19 mouse cellular contexts compared by ENCODE assay signal in the genomic region with DNA sequence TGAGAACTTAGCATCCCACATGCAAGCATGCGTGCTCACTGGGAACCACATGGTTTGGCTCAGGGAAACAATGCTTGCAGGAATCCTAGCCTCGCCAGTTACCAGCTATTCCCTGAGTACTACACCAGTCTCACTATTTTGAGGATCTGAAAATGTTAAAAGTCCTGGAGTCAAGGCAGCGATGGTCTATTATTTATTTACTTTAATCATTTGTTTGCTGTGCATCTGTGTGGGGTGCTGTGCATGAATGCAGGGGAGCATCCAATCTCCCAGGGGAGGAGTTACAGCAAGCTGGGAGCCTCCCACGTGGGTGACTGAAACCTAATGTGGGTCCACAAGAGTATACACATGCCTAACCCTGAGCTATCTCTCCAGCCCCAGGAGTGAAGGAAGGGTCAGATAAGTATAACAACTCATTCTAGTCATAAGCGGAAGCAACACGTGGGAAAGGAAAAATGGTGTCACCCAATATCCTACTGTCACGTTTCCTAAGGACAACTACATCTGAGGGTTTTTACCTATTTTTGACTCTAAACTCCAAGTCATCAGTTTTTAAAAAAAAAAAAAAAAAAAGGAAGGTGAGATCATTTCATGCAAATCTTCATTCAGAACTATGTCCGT. TPM values are rescaled to one million over a fixed set of nuclear protein-coding genes. Genes with fewer than 3 reads are reported as not detected.
A peak's percentile ranks its signal among the peaks of the same experiment; 100 is the strongest.
DNase-seq lines count a peak whose midpoint lies in the region; ATAC-seq and TF ChIP-seq lines count a peak whose summit lies in the region.
"Had no signal": no experiment of that assay in that cellular context is flagged by ENCODE, and none has a peak within 500 bp of the region (broad histone marks: within the 10 kb centered on the region; RNA-seq: fewer than 3 reads in every experiment).

No protein-coding gene starts in this region.

- peaks cover 56% of the 10 kb centered on the region for H3K79me2 ChIP-seq in CH12.LX (replicated peaks; ENCODE audit: control insufficient read depth, extremely low read depth, insufficient read depth, poor library complexity, severe bottlenecking)

- dilution Hi-C loops in CH12.LX (cut with MboI; ENCODE audit: extremely low pct_ligation_motif_present, extremely low pct_unique_long_range_greater_than_20kb, low sequenced_read_pairs) = no loop called here

- H3K4me2 ChIP-seq in heart, embryonic 12.5 days = peak overlapping the region; percentile 46; the same call in 1 of the 2 replicates
- no peak overlapping the region for H3K4me2 ChIP-seq in CH12.LX (ENCODE audit: insufficient read depth, low read depth, poor library complexity, severe bottlenecking)
- peak overlapping the region; percentile 78 for H3K4me2 ChIP-seq in liver, embryonic 14.5 days (ENCODE audit: low read depth)
- H3K4me2 ChIP-seq: embryonic facial prominence, embryonic 12.5 days; forebrain, embryonic 12.5 days; limb, embryonic 12.5 days; midbrain, embryonic 13.5 days had no signal

- TF ChIP-seq EP300 in CH12.LX (IDR thresholded peaks at IDR 0.05; ENCODE audit: low read length) = no peak
- TF ChIP-seq EP300 in liver, embryonic 14.5 days (IDR thresholded peaks at IDR 0.05; ENCODE audit: low read depth) = peak; percentile 92

- no peak overlapping the region for H3K27ac ChIP-seq in heart, embryonic 12.5 days (ENCODE audit: poor library complexity, severe bottlenecking)
- no peak overlapping the region for H3K27ac ChIP-seq in CH12.LX (ENCODE audit: insufficient read depth, low read depth)
- H3K27ac ChIP-seq in liver, embryonic 14.5 days = peak overlapping the region; percentile 75
- H3K27ac ChIP-seq: embryonic facial prominence, embryonic 12.5 days; forebrain, embryonic 12.5 days; limb, embryonic 12.5 days; midbrain, embryonic 13.5 days had no signal

- no peak overlapping the region for H3K9ac ChIP-seq in heart, embryonic 12.5 days
- H3K9ac ChIP-seq in CH12.LX (ENCODE audit: insufficient read depth, low read depth) = no peak overlapping the region
- H3K9ac ChIP-seq in liver, embryonic 14.5 days (replicated peaks) = peak overlapping the region; percentile 41
- H3K9ac ChIP-seq: embryonic facial prominence, embryonic 12.5 days; forebrain, embryonic 12.5 days; limb, embryonic 12.5 days; midbrain, embryonic 13.5 days had no signal

- no peak for TF ChIP-seq CTCF in CH12.LX (conservative IDR thresholded peaks at IDR 0.05 in 1 of 2, IDR thresholded peaks at IDR 0.05 in 1 of 2; ENCODE audit: low read depth in 2 of 2, low read length in 2 of 2)
- no peak for TF ChIP-seq CTCF in liver, embryonic 14.5 days (IDR thresholded peaks at IDR 0.05; ENCODE audit: low read depth)

- in situ Hi-C loops in CH12.LX (cut with MboI; ENCODE audit: low pct_ligation_motif_present, low pct_unique_long_range_greater_than_20kb, low sequenced_read_pairs) = no loop called here

- TF ChIP-seq POLR2A in CH12.LX (IDR thresholded peaks at IDR 0.05; ENCODE audit: low read depth, low read length) = no peak

- H3K9me3 ChIP-seq in heart, embryonic 12.5 days (replicated peaks) = no peaks in the 10 kb centered on the region
- no peaks in the 10 kb centered on the region for H3K9me3 ChIP-seq in CH12.LX (replicated peaks; ENCODE audit: low read length)
- no peaks in the 10 kb centered on the region for H3K9me3 ChIP-seq in liver, embryonic 14.5 days (ENCODE audit: control insufficient read depth, low read length)
- H3K9me3 ChIP-seq: embryonic facial prominence, embryonic 12.5 days; forebrain, embryonic 12.5 days; limb, embryonic 12.5 days; midbrain, embryonic 13.5 days had no signal

- TF ChIP-seq RAD21 in CH12.LX (IDR thresholded peaks at IDR 0.05; ENCODE audit: low read depth, low read length) = no peak

- ATAC-seq in heart, embryonic 12.5 days (ENCODE audit: insufficient number of reproducible peaks, low FRiP score) = peak; percentile 81
- ATAC-seq in liver, embryonic 14.5 days (ENCODE audit: insufficient read depth) = peak; percentile 91
- ATAC-seq: hindbrain, embryonic 16.5 days; midbrain, embryonic 13.5 days had no signal

- H3K4me1 ChIP-seq in heart, embryonic 12.5 days (replicated peaks) = peaks cover 32% of the 10 kb centered on the region
- H3K4me1 ChIP-seq in CH12.LX (ENCODE audit: control insufficient read depth in 1 of 2, insufficient read depth in 2 of 2) = peaks cover 14 to 66% of the 10 kb centered on the region in 2 experiments
- peaks cover 54 to 56% of the 10 kb centered on the region in 2 experiments for H3K4me1 ChIP-seq in liver, embryonic 14.5 days (replicated peaks; ENCODE audit: control insufficient read depth in 2 of 2, insufficient read depth in 2 of 2, low read length in 1 of 2)

- H3K4me3 ChIP-seq in heart, embryonic 12.5 days = no peak overlapping the region
- H3K4me3 ChIP-seq in CH12.LX (replicated peaks in 1 of 3; ENCODE audit: low read depth in 2 of 3, low read length in 2 of 3, poor library complexity in 1 of 3) = no peak overlapping the region
- H3K4me3 ChIP-seq in liver, embryonic 14.5 days (ENCODE audit: insufficient read depth in 1 of 2, low read depth in 2 of 2, low read length in 2 of 2) = peak overlapping the region; percentile 25 to 44; a peak in 3 of 4 replicates
- H3K4me3 ChIP-seq: embryonic facial prominence, embryonic 12.5 days; forebrain, embryonic 12.5 days; limb, embryonic 12.5 days; midbrain, embryonic 13.5 days had no signal

- H3K27me3 ChIP-seq in heart, embryonic 12.5 days (replicated peaks) = no peaks in the 10 kb centered on the region
- no peaks in the 10 kb centered on the region for H3K27me3 ChIP-seq in CH12.LX (replicated peaks)
- H3K27me3 ChIP-seq in liver, embryonic 14.5 days (ENCODE audit: control insufficient read depth, insufficient read depth, low read length) = no peaks in the 10 kb centered on the region
- H3K27me3 ChIP-seq: embryonic facial prominence, embryonic 12.5 days; forebrain, embryonic 12.5 days; limb, embryonic 12.5 days; midbrain, embryonic 13.5 days had no signal

- no peak for DNase-seq in heart, adult 9 months (ENCODE audit: low spot score in 2 of 2)
- no peak for DNase-seq in CH12.LX (ENCODE audit: extremely low read depth)
- DNase-seq in c-Kit-positive CD71-positive TER-119-negative erythroid progenitor cells, embryonic 14.5 days (ENCODE audit: low read depth) = peak; percentile 87
- peak; percentile 79 to 86 (median 86) for DNase-seq in liver, embryonic 14.5 days (ENCODE audit: low read depth in 3 of 3, low spot score in 3 of 3)
- DNase-seq in adrenal gland, adult 2 months = no peak
- DNase-seq in right cerebral cortex, postnatal 10 days (ENCODE audit: low spot score in 2 of 2) = no peak
- DNase-seq: B cell, adult 2 months; cerebellum, adult 9-11 months; kidney, adult 8-10 months; layer of hippocampus, postnatal 36 days; lung, postnatal 14 days; right cerebral cortex, postnatal 14 days; thymus, postnatal 36 days had no signal

- H3K36me3 ChIP-seq in heart, embryonic 12.5 days = no peaks in the 10 kb centered on the region
- H3K36me3 ChIP-seq in CH12.LX (replicated peaks in 1 of 2; ENCODE audit: control insufficient read depth in 1 of 2, insufficient read depth in 1 of 2, low read length in 1 of 2) = peaks cover 0 to 17% of the 10 kb centered on the region in 2 experiments
- H3K36me3 ChIP-seq in liver, embryonic 14.5 days (replicated peaks; ENCODE audit: control insufficient read depth, insufficient read depth, low read depth) = no peaks in the 10 kb centered on the region; the same call in 1 of the 2 replicates
- H3K36me3 ChIP-seq: embryonic facial prominence, embryonic 12.5 days; forebrain, embryonic 12.5 days; limb, embryonic 12.5 days; midbrain, embryonic 13.5 days had no signal

- WGBS in heart, embryonic 12.5 days = 45% methylated on average over 8 of the region's 8 CpGs
- 36% methylated on average over 8 of the region's 8 CpGs for WGBS in liver, embryonic 14.5 days (ENCODE audit: insufficient replicate concordance)

TF ChIP-seq in CH12.LX, 34 proteins besides CTCF, POLR2A, EP300 and RAD21:
- TF ChIP-seq MAFK (IDR thresholded peaks at IDR 0.05; ENCODE audit: insufficient replicate concordance, low read length) = no peak
- no peak for TF ChIP-seq CHD1 (IDR thresholded peaks at IDR 0.05; ENCODE audit: low read depth, low read length)
- peak; percentile 68 for TF ChIP-seq BHLHE40 (IDR thresholded peaks at IDR 0.05; ENCODE audit: low read depth, low read length)
- no peak for TF ChIP-seq MAX (IDR thresholded peaks at IDR 0.05; ENCODE audit: low read length)
- TF ChIP-seq KAT2A (IDR thresholded peaks at IDR 0.05; ENCODE audit: insufficient replicate concordance, low read length) = no peak
- no peak for TF ChIP-seq MAZ (IDR thresholded peaks at IDR 0.05; ENCODE audit: low read depth, low read length)
- TF ChIP-seq USF2 (conservative IDR thresholded peaks at IDR 0.05; ENCODE audit: low read depth, low read length) = no peak
- TF ChIP-seq JUN (IDR thresholded peaks at IDR 0.05; ENCODE audit: insufficient read depth, low read depth, low read length) = no peak
- no peak for TF ChIP-seq RCOR1 (conservative IDR thresholded peaks at IDR 0.05; ENCODE audit: low read depth, low read length)
- TF ChIP-seq HCFC1 (IDR thresholded peaks at IDR 0.05; ENCODE audit: low read depth, low read length) = no peak
- peak; percentile 29; the same call in 1 of the 2 replicates for TF ChIP-seq ETS1 (conservative IDR thresholded peaks at IDR 0.05; ENCODE audit: low read depth, low read length)
- peak; percentile 84 for TF ChIP-seq ZNF384 (IDR thresholded peaks at IDR 0.05; ENCODE audit: low read depth, low read length)
- TF ChIP-seq PAX5 (IDR thresholded peaks at IDR 0.05; ENCODE audit: low read length) = no peak
- no peak for TF ChIP-seq UBTF (IDR thresholded peaks at IDR 0.05; ENCODE audit: low read depth, low read length)
- TF ChIP-seq MXI1 (IDR thresholded peaks at IDR 0.05; ENCODE audit: low read depth, low read length) = no peak

RNA-seq across cellular contexts. Expression of a gene that starts 9.4 kb away (rescaled TPM):
- polyA plus RNA-seq in heart, embryonic 12.5 days (2016; fragmentation: Nextera tagmentation; extraction: Ambion mirVana) = 12.4 and 13.6 TPM in 2 replicates
- total RNA-seq in CH12.LX (2012; rRNA removed) (10.1 and 11.5 TPM in 2 replicates), CH12.LX (2014; rRNA removed) (8.3 and 9.7 TPM in 2 replicates)
- 31.0 and 39.9 TPM in 2 replicates for polyA plus RNA-seq in CH12.LX (2012; ENCODE audit: insufficient read length, low read depth)
- 13.6 and 14.9 TPM in 2 replicates for polyA plus RNA-seq in liver, embryonic 14.5 days (2012; rRNA removed)
- polyA plus RNA-seq in liver, embryonic 14.5 days (2014; fragmentation: Nextera tagmentation; extraction: Ambion mirVana) = 10.6 and 11.2 TPM in 2 replicates
- 10 to 100 TPM; 38.8 to 51.0 TPM for total RNA-seq in adrenal gland, adult 2 months (2021)
- 15.8 and 17.8 TPM in 2 replicates for polyA plus RNA-seq in adrenal gland, adult 2 months (2012; rRNA removed)

Comparison
In these comparisons a context has a peak if more than half of its experiments do, and no peak if none do; other contexts are left out.
1. H3K4me3 ChIP-seq: peak in liver, embryonic 14.5 days (2 of 2); none in heart, embryonic 12.5 days (single experiment) and CH12.LX (0 of 3).
2. DNase-seq: peak in c-Kit-positive CD71-positive TER-119-negative erythroid progenitor cells, embryonic 14.5 days (single experiment) and liver, embryonic 14.5 days (3 of 3); none in heart, adult 9 months (0 of 2), CH12.LX (single experiment), adrenal gland, adult 2 months (single experiment) and right cerebral cortex, postnatal 10 days (0 of 2).